Mouse (Mus musculus) right cerebral cortex, adult 18-20 months (tissue): ENCODE results near the gene Gm5916.

Experiments
- DNase-seq: peaks from one replicate; pipeline ENCODE4 v3.0.0; 2022; ENCODE audit warnings: mixed read lengths

Gene Gm5916

GRCm38 (mm10) chr9:36128679-36129078, at the start of gene Gm5916:
Gm5916 (minus strand) TSS chr9:36128779.
- DNase-seq = no peak
